Mouse (Mus musculus) neural tube, embryonic 14.5 days (tissue): ENCODE results near the gene Ehd1. TPM values are rescaled to one million over a fixed set of nuclear protein-coding genes. Genes with fewer than 3 reads are reported as not detected.
"Not testable (repeated sequence)": the region's sequence is repeated elsewhere in the genome, so short reads cannot be mapped to it uniquely, and the experiment has no call there.

Source experiments
- ATAC-seq: fragments of 200-750 bp; cut with Nextera tagmentation; 2 replicates; pipeline ENCODE4 v1.8.0; 2017; ENCODE audit warnings: low read depth, mild to moderate bottlenecking, moderate TSS enrichment, moderate library complexity
- H3K27ac ChIP-seq: fragments of 300-500 bp; sonication (generic); 2 replicates; pipeline ENCODE4 v1.5.1; 2014; ENCODE audit warnings: low read depth, mild to moderate bottlenecking, control low read depth, low read length, moderate library complexity, mixed read lengths
- H3K27me3 ChIP-seq: fragments of 300-500 bp; sonication (generic); 2 replicates; pipeline ENCODE4 v1.6.1; 2014; ENCODE audit warnings: low read length; ENCODE audit not compliant: control insufficient read depth, insufficient read depth
- H3K36me3 ChIP-seq: fragments of 300-500 bp; sonication (generic); 2 replicates; pipeline ENCODE4 v1.6.1; 2014; ENCODE audit warnings: low read length, mixed read lengths; ENCODE audit not compliant: control insufficient read depth, insufficient read depth
- H3K4me1 ChIP-seq: fragments of 300-500 bp; sonication (generic); 2 replicates; pipeline ENCODE4 v1.6.1; 2014; ENCODE audit warnings: low read length; ENCODE audit not compliant: control insufficient read depth, insufficient read depth
- H3K4me2 ChIP-seq: fragments of 300-500 bp; sonication (generic); 2 replicates; pipeline ENCODE4 v1.6.1; 2014; ENCODE audit warnings: mild to moderate bottlenecking, low read depth, low read length, control low read depth
- H3K4me3 ChIP-seq: fragments of 300-500 bp; sonication (generic); 2 replicates; pipeline ENCODE4 v1.5.1; 2014; ENCODE audit warnings: low read depth, low read length, control low read depth, mixed read lengths
- H3K9ac ChIP-seq: fragments of 300-500 bp; sonication (generic); replicated peaks from 2 replicates; pipeline ENCODE4 v1.6.1; 2014; ENCODE audit warnings: low read depth, mild to moderate bottlenecking, control low read depth, low read length, mixed read lengths
- H3K9me3 ChIP-seq: fragments of 300-500 bp; sonication (generic); 2 replicates; pipeline ENCODE4 v1.6.1; 2016; ENCODE audit warnings: low read length; ENCODE audit not compliant: control insufficient read depth
- WGBS: fragments of 180-500 bp; shearing (Covaris S2); extraction: QIAGEN DNeasy Blood & Tissue Kit; methylation state at CpG from one replicate; pipeline ENCODE4 v1.1.7; 2014; 5-methylcytosine and 5-hydroxymethylcytosine counted together
- polyA plus RNA-seq: library from polyadenylated mRNA; unstranded; fragments of >200 nt; fragmentation: Nextera tagmentation; extraction: Ambion mirVana; gene quantifications from 2 replicates; pipeline ENCODE4 v1.2.1, GENCODE M21; 2014

The Ehd1 gene
- polyA plus RNA-seq, 1 experiment from 2014 or later, result 53.4 TPM

DNA sequence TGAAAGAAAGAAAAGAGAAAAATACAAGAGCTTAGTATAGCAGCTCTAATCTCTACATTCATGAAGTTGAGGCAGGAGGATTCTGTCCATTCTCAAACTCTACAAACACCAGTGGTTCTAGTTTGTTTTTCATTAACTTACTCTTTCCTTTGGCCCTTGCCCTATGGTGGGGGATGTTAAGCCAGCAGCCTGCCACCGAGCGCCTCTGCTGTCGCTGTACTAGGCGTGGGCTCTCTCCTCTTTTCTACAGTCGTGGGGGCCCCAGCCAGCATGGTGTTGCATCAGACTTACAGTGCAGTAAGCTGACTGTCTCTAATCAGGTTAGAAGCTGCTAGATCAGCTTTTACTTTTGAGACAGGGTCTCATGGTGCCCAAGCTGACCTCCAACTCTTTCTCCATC, 6.5 kb downstream of the Ehd1 start:
- 91% methylated on average over 5 of the region's 5 CpGs for WGBS
- Histone ChIP-seq H3K4me3 (no peak overlapping the region), H3K27me3 (no peaks in the 10 kb centered on the region), H3K9me3 (no peaks in the 10 kb centered on the region), H3K36me3 (peaks cover 37% of the 10 kb centered on the region), H3K27ac (no peak overlapping the region), H3K4me1 (peaks cover 21% of the 10 kb centered on the region), H3K4me2 (no peak overlapping the region), H3K9ac (no peak overlapping the region)
- ATAC-seq, result no peak

DNA sequence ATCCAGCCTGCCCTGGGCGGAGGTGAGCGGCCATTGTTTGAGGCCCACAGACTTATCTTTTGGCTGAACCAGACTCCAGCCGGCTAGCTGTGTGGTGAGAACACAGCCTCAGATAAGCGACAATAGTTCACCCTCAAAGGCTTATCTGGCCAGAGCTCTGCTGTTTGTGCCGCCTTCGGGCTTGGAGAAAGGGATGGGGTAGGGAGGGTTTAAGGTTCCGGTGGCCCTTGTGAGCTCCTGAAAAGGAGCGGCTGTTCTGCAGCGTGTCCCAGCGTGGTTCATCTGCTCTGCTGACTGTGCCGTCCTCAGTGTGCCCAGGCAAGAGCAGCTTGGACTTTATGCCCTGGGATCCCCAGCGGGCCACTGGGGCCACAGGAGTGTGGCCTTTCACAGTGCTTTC, 8.0 kb downstream of the Ehd1 start:
- Histone ChIP-seq H3K4me1 (peaks cover 6% of the 10 kb centered on the region), H3K4me2 (no peak overlapping the region), H3K4me3 (no peak overlapping the region), H3K27me3 (no peaks in the 10 kb centered on the region), H3K9me3 (no peaks in the 10 kb centered on the region), H3K9ac (no peak overlapping the region), H3K36me3 (peaks cover 37% of the 10 kb centered on the region), H3K27ac (no peak overlapping the region)
- WGBS, result 95% methylated on average over 12 of the region's 12 CpGs
- ATAC-seq, result no peak

DNA sequence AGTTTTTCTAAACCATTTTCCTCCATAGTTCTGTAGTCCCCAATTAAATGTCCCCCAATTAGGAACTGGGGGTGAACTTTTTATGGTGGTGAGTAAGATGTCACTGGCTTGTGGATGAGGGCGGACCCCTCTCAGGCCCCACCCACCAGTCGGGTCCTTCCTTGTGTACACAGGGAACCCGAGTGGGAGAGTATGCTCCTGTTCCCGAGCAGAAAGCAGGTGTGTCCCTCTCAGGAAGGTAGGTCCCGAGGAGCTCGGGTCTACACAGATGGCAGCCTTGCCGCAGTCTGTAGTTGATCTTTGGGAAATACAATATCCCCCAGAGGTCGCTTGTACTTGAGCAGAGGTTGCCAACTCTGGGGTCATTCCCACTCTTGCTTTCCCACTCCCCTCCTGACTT, 8.7 kb downstream of the Ehd1 start:
- H3K4me2 ChIP-seq, result no peak overlapping the region
- no peak overlapping the region for H3K27ac ChIP-seq
- no peak overlapping the region for H3K9ac ChIP-seq
- H3K27me3 ChIP-seq, result no peaks in the 10 kb centered on the region
- no peaks in the 10 kb centered on the region for H3K9me3 ChIP-seq
- H3K36me3 ChIP-seq, result peaks cover 37% of the 10 kb centered on the region
- H3K4me3 ChIP-seq, result no peak overlapping the region
- 85% methylated on average over 8 of the region's 8 CpGs for WGBS
- ATAC-seq, result no peak
- H3K4me1 ChIP-seq, result no peaks in the 10 kb centered on the region; the same call in 1 of the 2 replicates

DNA sequence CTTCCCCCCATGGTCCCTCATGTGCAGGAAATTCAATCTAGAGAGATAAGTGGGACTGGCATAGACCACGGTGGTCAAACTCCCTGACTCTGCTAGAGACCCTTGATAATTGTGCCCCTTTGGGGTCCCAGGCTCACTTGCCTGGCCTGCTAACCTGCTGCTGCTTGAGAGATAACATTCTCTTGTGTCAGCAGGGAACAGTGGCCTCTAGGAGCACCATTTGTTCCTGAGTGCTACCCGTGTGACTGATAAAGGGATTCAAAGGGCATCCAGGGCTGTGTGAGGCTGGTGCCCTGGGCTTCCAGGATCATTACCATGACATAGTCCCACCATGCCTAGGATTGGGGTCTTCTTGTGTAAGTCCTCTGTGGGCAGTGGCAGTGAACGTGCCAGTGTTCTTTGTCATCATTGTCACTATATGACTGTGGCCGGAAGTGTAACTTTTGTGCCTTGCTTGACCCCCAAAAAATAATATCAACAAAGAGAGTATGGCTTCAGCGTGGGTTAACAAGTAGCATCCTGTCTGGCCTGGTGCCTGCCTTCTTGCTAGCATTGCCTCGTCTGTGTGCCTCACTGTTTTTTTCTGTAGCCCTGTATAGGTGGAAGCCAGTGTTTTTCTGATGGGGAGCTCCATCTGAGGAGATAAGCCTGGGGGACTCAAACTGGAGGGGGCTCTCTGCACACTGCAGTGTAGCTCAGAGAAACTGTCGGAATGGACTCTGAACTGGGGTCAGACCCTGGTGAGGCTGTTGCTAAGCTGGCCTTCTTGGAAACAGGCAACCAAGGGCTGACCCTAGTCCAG, 9.3 kb downstream of the Ehd1 start:
- H3K4me2 ChIP-seq, result no peak overlapping the region
- no peak overlapping the region for H3K9ac ChIP-seq
- peaks cover 34% of the 10 kb centered on the region for H3K36me3 ChIP-seq
- WGBS, result 79% methylated on average over 7 of the region's 7 CpGs
- H3K27me3 ChIP-seq, result no peaks in the 10 kb centered on the region
- no peaks in the 10 kb centered on the region; the same call in 1 of the 2 replicates for H3K4me1 ChIP-seq
- no peaks in the 10 kb centered on the region for H3K9me3 ChIP-seq
- H3K27ac ChIP-seq, result no peak overlapping the region
- ATAC-seq, result no peak
- H3K4me3 ChIP-seq, result no peak overlapping the region

DNA sequence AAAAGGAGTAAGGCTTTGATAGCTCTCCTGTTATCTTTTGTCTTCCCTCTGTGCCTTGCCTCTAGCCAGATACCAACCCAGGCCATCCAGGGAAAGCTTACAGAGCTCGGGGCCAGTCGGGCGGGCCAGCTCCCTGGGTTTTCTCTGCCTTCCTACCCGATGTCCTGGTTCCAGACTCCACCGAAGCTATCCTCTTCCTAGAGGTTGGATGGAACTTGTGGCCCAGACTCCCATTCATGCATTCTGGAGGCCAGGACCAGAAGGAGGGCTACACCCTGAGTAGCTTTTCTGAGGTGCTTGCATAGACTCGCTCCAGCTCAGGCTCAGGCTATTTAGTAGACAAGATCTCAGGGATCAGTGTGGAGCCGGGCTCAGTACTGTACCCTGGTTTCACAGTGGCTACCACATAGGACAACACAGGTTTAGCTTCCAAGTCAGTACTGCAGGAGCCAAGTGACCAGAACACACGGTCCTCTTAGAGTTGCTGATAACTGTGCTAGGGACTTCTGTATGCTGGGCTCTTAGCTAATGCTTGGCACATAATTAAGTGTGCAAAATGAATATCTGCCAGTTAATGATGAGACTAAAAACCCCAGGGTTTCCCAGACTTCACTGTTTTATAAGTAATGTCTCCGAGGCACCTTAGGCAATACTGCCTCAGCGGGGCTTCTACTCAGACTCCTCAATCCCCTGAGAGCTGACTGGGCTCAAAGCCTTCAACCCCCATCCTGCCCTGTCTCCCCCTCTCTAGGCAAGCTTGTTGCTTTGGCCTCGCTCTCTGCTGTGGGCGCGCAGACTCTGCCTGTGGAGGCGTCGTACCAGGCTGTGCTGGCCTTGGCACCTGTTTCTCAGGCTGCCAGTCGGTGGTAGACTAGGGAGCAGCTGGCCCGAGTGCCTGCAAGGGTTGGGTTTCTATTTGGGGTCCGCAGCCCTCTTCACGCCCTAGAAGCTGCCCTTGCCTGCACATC, 10.2 kb downstream of the Ehd1 start:
- no peak for ATAC-seq
- 88% methylated on average over 19 of the region's 19 CpGs for WGBS
- Histone ChIP-seq H3K4me1 (no peaks in the 10 kb centered on the region; the same call in 1 of the 2 replicates), H3K9me3 (no peaks in the 10 kb centered on the region), H3K36me3 (peaks cover 26% of the 10 kb centered on the region), H3K27ac (no peak overlapping the region), H3K9ac (no peak overlapping the region), H3K4me3 (no peak overlapping the region), H3K27me3 (no peaks in the 10 kb centered on the region), H3K4me2 (no peak overlapping the region)

DNA sequence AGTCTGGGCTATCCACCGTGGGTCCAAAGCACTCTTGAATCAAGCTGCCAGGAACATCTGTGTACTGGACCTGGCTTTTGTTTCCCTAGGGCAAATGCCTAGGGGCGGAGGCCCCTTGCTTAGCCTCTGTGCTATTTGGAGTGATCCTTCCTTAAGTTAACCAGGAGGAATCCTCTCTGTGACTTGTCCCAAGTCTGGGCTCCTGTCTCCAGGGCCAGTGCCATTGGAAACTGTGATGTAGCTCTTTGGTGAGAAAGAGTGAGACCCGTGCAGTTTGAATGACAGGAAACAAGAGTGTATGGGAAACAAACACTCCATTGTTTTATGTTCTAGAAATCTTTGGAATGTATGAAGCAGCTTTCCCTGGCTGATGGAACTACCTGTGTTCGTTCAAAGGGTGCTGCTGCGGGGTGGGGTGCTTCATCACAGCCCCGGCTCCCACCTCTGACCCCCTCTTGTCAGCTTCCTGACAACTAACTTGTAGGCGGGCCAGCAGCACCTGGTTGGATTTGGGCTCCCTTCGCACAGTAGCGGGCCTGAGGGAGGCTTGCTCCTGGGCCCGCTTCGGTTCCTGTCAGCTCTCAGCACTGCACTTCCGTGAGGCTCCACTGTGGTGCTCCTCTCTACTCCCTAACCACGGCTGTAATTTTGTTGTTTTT, 11.8 kb downstream of the Ehd1 start:
- no peak for ATAC-seq
- Histone ChIP-seq H3K9ac (no peak overlapping the region), H3K36me3 (peaks cover 14% of the 10 kb centered on the region; the same call in 1 of the 2 replicates), H3K4me1 (no peaks in the 10 kb centered on the region; the same call in 1 of the 2 replicates), H3K27ac (no peak overlapping the region), H3K27me3 (no peaks in the 10 kb centered on the region), H3K4me3 (no peak overlapping the region), H3K9me3 (no peaks in the 10 kb centered on the region), H3K4me2 (no peak overlapping the region)
- WGBS, result 78% methylated on average over 13 of the region's 13 CpGs

DNA sequence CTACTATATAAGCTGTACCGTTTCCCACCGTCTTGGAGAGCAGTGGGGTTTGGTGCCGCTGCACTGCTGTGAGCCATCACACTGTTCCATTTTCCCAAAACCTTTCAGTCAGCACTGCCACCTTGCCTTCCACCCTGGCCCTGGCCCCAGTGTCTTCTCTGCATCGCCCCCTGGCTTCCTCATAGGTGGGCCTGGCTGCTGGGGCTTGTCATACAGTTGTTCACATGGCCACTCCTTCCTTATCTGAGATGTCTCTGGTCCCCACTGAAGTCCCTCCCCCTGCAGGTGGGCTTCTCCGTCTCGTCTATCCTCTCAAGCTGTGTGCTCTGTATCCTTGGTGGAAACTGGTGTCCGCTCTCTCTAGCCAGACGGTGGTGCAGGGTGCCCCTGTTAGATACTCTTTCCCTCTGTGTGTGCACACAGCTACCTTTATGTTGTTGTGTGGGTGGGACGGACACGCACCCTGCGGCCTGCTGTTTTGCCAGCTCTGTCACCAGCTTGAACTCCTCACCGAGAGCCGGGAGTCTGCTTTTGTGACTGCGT, 13.2 kb downstream of the Ehd1 start:
- H3K27me3 ChIP-seq, result no peaks in the 10 kb centered on the region
- no peaks in the 10 kb centered on the region for H3K9me3 ChIP-seq
- H3K4me2 ChIP-seq, result no peak overlapping the region
- H3K4me3 ChIP-seq, result no peak overlapping the region
- H3K36me3 ChIP-seq, result peaks cover 8% of the 10 kb centered on the region; the same call in 1 of the 2 replicates
- H3K27ac ChIP-seq, result no peak overlapping the region
- H3K9ac ChIP-seq, result no peak overlapping the region
- H3K4me1 ChIP-seq, result no peaks in the 10 kb centered on the region; the same call in 1 of the 2 replicates
- no peak for ATAC-seq
- WGBS, result 95% methylated on average over 14 of the region's 14 CpGs

DNA sequence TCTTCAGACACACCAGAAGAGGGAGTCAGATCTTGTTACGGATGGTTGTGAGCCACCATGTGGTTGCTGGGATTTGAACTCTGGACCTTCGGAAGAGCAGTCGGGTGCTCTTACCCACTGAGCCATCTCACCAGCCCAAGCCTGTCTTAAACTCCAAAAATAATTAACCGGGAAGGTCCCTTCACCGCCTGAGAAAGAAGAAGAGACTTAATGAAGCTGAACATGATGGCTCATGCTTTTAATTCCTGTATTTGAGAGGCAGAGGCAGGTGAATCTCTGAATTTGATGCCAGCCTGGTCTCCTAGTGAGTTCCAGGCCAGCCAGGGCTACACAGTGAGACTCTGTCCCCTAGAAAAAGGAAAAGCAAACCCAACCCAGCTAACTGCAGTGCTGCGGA, 14.2 kb downstream of the Ehd1 start:
- not testable (repeated sequence) for H3K4me2 ChIP-seq, H3K9ac ChIP-seq, H3K27me3 ChIP-seq, ATAC-seq, H3K4me3 ChIP-seq, H3K9me3 ChIP-seq, H3K4me1 ChIP-seq, H3K27ac ChIP-seq
- 93% methylated on average over 5 of the region's 6 CpGs for WGBS
- H3K36me3 ChIP-seq, result peaks cover 17% of the 10 kb centered on the region
